Mouse (Mus musculus): ENCODE data around the gene Abcc2.

DNA sequence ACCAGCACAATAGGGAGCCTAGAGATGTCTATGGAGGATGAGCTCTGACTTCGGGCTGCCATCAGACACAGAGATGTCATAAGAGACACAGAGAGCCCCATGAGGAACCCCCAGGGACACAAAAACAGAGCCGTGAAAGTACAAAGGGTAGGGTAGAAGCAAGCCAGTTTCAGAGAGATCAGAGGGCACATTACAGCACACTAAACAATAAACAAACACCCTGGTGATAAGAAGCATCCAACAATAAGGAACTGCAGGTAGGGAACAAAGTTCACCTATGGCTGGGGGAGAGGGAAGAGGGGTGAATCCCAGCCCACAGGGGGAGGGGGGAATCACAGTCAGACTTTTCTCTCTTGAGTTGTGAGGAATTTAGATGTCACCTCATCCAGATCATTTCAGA is 105.7 kb downstream of the Abcc2 start:
- TF ChIP-seq EP300 (IDR thresholded peaks at IDR 0.05; ENCODE audit: low read depth): no peak
- TF ChIP-seq CTCF (IDR thresholded peaks at IDR 0.05; ENCODE audit: low read depth): no peak

Measured in liver, postnatal 0 days (tissue).